Mouse (Mus musculus) cortical plate, adult 2 months (tissue): Measurements from ENCODE around the gene Fbn1.

ENCODE experiments used
- CTCF ChIP-seq: fragments of 200-500 bp; IDR thresholded peaks from 2 replicates; pipeline ENCODE4 v1.5.1; 2011; ENCODE audit warnings: mild to moderate bottlenecking, control low read depth, low read length; ENCODE audit not compliant: insufficient read depth; ENCODE audit errors: extremely low read depth
- POLR2A ChIP-seq: fragments of 200-500 bp; IDR thresholded peaks from 2 replicates; pipeline ENCODE4 v1.6.1; 2011; ENCODE audit warnings: mild to moderate bottlenecking, low read length, control low read depth; ENCODE audit not compliant: insufficient read depth; ENCODE audit errors: extremely low read depth

DNA sequence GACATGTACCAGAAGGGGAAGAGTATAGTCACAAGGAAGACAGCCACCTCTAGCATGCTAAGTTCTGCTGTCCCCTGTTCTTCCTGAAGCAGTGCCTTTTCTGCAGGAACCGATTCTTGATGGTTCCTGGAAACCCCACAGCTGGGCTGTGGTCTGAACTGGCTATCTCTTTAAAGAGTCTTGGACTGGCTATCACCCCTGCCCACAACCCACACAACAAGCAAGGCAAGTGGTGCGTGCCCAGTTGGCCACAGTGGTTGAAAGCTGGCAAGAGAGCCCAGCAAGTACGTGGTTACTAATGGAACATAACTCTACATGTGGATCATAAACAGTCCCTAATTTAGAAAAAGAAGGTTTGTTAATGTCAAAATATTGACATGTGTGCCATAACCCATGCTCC, 170.6 kb downstream of the Fbn1 start:
- no peak for TF ChIP-seq CTCF
- no peak for TF ChIP-seq POLR2A
